Mouse (Mus musculus) embryonic facial prominence, embryonic 15.5 days (tissue): ENCODE measurements around the gene Pank3. TPM values are rescaled to one million over a fixed set of nuclear protein-coding genes. Genes with fewer than 3 reads are reported as not detected.
A peak's percentile ranks its signal among the peaks of the same experiment; 100 is the strongest.

Experiments
- ATAC-seq: fragments of 200-750 bp; cut with Nextera tagmentation; 2 replicates; pipeline ENCODE4 v1.8.0; 2017; ENCODE audit warnings: low read depth, moderate TSS enrichment; ENCODE audit not compliant: insufficient number of reproducible peaks, low FRiP score, low TSS enrichment
- H3K27ac ChIP-seq: fragments of 300-500 bp; sonication (generic); replicated peaks from 2 replicates; pipeline ENCODE4 v1.5.1; 2015; ENCODE audit warnings: mild to moderate bottlenecking, inconsistent platforms
- H3K27me3 ChIP-seq: fragments of 300-500 bp; sonication (generic); 2 replicates; pipeline ENCODE4 v1.6.1; 2015; ENCODE audit warnings: inconsistent platforms
- H3K36me3 ChIP-seq: fragments of 300-500 bp; sonication (generic); 2 replicates; pipeline ENCODE4 v1.6.1; 2015; ENCODE audit warnings: mild to moderate bottlenecking, inconsistent platforms
- H3K4me1 ChIP-seq: fragments of 300-500 bp; sonication (generic); 2 replicates; pipeline ENCODE4 v1.6.1; 2015; ENCODE audit warnings: inconsistent platforms
- H3K4me2 ChIP-seq: fragments of 300-500 bp; sonication (generic); replicated peaks from 2 replicates; pipeline ENCODE4 v1.6.1; 2015; ENCODE audit warnings: mild to moderate bottlenecking, inconsistent platforms
- H3K4me3 ChIP-seq: fragments of 300-500 bp; sonication (generic); replicated peaks from 2 replicates; pipeline ENCODE4 v1.5.1; 2015; ENCODE audit warnings: mild to moderate bottlenecking, inconsistent platforms
- H3K9ac ChIP-seq: fragments of 300-500 bp; sonication (generic); 2 replicates; pipeline ENCODE4 v1.6.1; 2015; ENCODE audit warnings: inconsistent platforms
- H3K9me3 ChIP-seq: fragments of 300-500 bp; sonication (generic); replicated peaks from 2 replicates; pipeline ENCODE4 v1.6.1; 2016; ENCODE audit warnings: inconsistent platforms
- WGBS: fragments of 180-500 bp; shearing (Covaris S2); methylation state at CpG from one replicate; pipeline ENCODE4 v1.1.7; 2015; 5-methylcytosine and 5-hydroxymethylcytosine counted together
- polyA plus RNA-seq: library from polyadenylated mRNA; unstranded; fragments of >200 nt; fragmentation: Nextera tagmentation; extraction: Ambion mirVana; gene quantifications from 2 replicates; pipeline ENCODE4 v1.2.1, GENCODE M21; 2015

Gene Pank3
- polyA plus RNA-seq: 13.1 and 14.5 TPM in 2 replicates

DNA sequence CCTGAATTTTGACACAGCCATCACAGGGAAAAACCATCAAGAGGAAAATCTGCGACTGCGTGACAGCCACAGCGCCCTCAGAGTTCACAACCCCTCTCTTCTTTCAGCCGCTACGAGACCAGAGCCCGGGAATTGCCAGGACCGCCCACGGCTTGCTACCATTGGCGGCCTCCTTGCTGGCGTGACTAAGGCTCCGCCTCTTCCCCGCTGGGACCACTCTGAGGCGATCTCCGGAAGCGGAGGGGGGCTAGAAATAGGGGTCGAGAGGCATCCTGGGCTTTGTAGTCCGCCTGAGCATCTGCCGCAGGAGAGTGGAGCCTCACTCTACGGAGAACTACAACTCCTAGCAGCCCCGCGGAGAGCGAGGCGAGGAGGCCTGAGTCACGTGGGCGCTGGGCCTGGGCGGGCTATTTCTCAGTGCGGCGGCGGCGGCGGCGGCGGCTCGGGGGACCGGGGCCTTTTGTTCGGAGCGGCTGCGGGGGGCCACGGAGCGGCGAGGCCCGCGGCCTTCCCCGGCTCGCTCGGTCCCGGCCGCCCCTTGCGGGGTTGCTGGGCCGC lies at the start of gene Pank3:
Pank3 (plus strand) TSS at position 297 of the 558 bp plus-strand sequence.
- Histone ChIP-seq H3K4me1 (peaks cover 15% of the 10 kb centered on the region), H3K36me3 (no peaks in the 10 kb centered on the region), H3K9me3 (no peaks in the 10 kb centered on the region), H3K9ac (peak within 1 kb of the TSS; percentile 92), H3K27ac (peak within 1 kb of the TSS; percentile 93), H3K27me3 (no peaks in the 10 kb centered on the region), H3K4me2 (peak within 1 kb of the TSS; percentile 56), H3K4me3 (peak within 1 kb of the TSS; percentile 94)
- WGBS: under 1% methylated on average over 50 of the region's 50 CpGs
- peak; percentile 100 for ATAC-seq

GRCm38 (mm10) chr11:35723876-35724275 lies 45.4 kb upstream of the Pank3 start:
- WGBS: 82% methylated on average over 5 of the region's 5 CpGs
- Histone ChIP-seq H3K4me2 (no peak overlapping the region), H3K36me3 (no peaks in the 10 kb centered on the region), H3K27me3 (no peaks in the 10 kb centered on the region), H3K4me3 (no peak overlapping the region), H3K4me1 (no peaks in the 10 kb centered on the region), H3K27ac (no peak overlapping the region), H3K9ac (no peak overlapping the region), H3K9me3 (no peaks in the 10 kb centered on the region)
- ATAC-seq: no peak

GRCm38 (mm10) chr11:35726341-35726846 lies 42.9 kb upstream of the Pank3 start:
- 49% methylated on average over 8 of the region's 8 CpGs for WGBS

GRCm38 (mm10) chr11:35728200-35728599 lies 41.1 kb upstream of the Pank3 start:
- Histone ChIP-seq H3K27me3 (no peaks in the 10 kb centered on the region), H3K4me2 (no peak overlapping the region), H3K36me3 (no peaks in the 10 kb centered on the region), H3K4me1 (no peaks in the 10 kb centered on the region; the same call in 1 of the 2 replicates), H3K4me3 (no peak overlapping the region), H3K9me3 (no peaks in the 10 kb centered on the region), H3K27ac (no peak overlapping the region), H3K9ac (no peak overlapping the region)
- 87% methylated on average over 1 of the region's 1 CpGs for WGBS
- ATAC-seq: no peak

More at GRCm38 (mm10) chr11:35726341-35726846, 42.9 kb upstream of the Pank3 start:
- Histone ChIP-seq H3K36me3 (no peaks in the 10 kb centered on the region), H3K27me3 (no peaks in the 10 kb centered on the region), H3K4me1 (no peaks in the 10 kb centered on the region; the same call in 1 of the 2 replicates), H3K27ac (no peak overlapping the region), H3K9me3 (no peaks in the 10 kb centered on the region), H3K9ac (no peak overlapping the region), H3K4me2 (no peak overlapping the region), H3K4me3 (no peak overlapping the region)
- ATAC-seq: no peak

DNA sequence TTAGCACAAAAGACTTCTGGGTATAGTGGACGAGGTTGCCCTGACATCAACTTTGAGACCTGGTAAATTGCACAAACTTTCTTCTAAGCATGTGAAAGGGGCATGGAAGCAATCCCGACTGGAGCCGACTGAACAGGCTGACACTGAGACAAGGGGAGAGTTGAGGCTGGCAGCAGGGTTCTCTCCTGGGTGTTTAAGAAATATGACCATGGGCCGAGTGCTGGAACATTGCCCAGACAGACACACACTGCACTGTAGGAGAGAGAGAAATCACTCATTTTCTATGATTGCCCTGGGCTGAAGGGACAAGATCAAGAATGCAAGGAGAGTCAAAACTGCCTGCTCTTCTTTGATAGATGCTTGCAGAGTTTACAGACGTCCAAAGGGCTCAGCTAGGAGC lies 40.1 kb upstream of the Pank3 start:
- no peak for ATAC-seq
- WGBS: 28% methylated on average over 5 of the region's 5 CpGs
- H3K9ac ChIP-seq: no peak overlapping the region
- no peak overlapping the region for H3K4me3 ChIP-seq
- no peaks in the 10 kb centered on the region for H3K9me3 ChIP-seq
- no peaks in the 10 kb centered on the region; the same call in 1 of the 2 replicates for H3K4me1 ChIP-seq
- no peaks in the 10 kb centered on the region for H3K36me3 ChIP-seq
- no peak overlapping the region for H3K4me2 ChIP-seq
- H3K27ac ChIP-seq: no peak overlapping the region
- H3K27me3 ChIP-seq: no peaks in the 10 kb centered on the region

DNA sequence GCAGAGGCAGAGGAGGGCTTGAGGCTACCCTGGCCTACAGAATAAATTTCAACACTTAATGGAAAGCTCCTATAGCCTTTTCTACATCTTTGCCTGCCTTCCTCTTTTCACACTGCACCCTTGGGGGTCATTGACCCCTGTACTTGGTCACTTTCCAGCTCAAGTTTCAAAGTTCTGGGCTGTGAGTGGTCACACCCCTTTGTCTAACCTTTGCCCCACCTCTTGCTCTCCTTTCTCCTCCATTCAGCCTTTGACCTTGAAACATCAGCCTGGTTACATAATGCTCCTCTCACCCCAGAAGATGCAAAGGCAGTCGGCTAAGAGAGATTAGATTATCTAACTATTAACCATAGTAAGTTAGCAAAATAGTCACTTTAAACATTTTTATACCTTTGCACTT lies 36.9 kb upstream of the Pank3 start:
- H3K27me3 ChIP-seq: no peaks in the 10 kb centered on the region
- no peak overlapping the region for H3K9ac ChIP-seq
- H3K27ac ChIP-seq: no peak overlapping the region
- no peaks in the 10 kb centered on the region for H3K9me3 ChIP-seq
- H3K4me2 ChIP-seq: no peak overlapping the region
- H3K4me3 ChIP-seq: no peak overlapping the region
- ATAC-seq: no peak
- no peaks in the 10 kb centered on the region for H3K36me3 ChIP-seq
- no peaks in the 10 kb centered on the region; the same call in 1 of the 2 replicates for H3K4me1 ChIP-seq
- WGBS: 48% methylated on average over 1 of the region's 1 CpGs

GRCm38 (mm10) chr11:35736817-35737216 lies 32.5 kb upstream of the Pank3 start:
- Histone ChIP-seq H3K4me2 (no peak overlapping the region), H3K9me3 (no peaks in the 10 kb centered on the region), H3K4me3 (no peak overlapping the region), H3K9ac (no peak overlapping the region), H3K4me1 (0 out of 2 replicates have a peak, but pooled peaks cover 5% of the 10 kb centered on the region), H3K27me3 (no peaks in the 10 kb centered on the region), H3K27ac (no peak overlapping the region), H3K36me3 (no peaks in the 10 kb centered on the region)
- ATAC-seq: no peak
- 64% methylated on average over 2 of the region's 2 CpGs for WGBS

- H3K27ac ChIP-seq: no peak overlapping the region
- 0 out of 2 replicates have a peak, but pooled peaks cover 5% of the 10 kb centered on the region for H3K4me1 ChIP-seq
- WGBS: 86% methylated on average over 2 of the region's 2 CpGs
- no peaks in the 10 kb centered on the region for H3K9me3 ChIP-seq
- no peaks in the 10 kb centered on the region for H3K27me3 ChIP-seq
- no peak overlapping the region for H3K9ac ChIP-seq
- no peaks in the 10 kb centered on the region for H3K36me3 ChIP-seq
- no peak for ATAC-seq
- H3K4me2 ChIP-seq: no peak overlapping the region
- H3K4me3 ChIP-seq: no peak overlapping the region
These were observed 32.0 kb upstream of the Pank3 start for GRCm38 (mm10) chr11:35737262-35737661.

DNA sequence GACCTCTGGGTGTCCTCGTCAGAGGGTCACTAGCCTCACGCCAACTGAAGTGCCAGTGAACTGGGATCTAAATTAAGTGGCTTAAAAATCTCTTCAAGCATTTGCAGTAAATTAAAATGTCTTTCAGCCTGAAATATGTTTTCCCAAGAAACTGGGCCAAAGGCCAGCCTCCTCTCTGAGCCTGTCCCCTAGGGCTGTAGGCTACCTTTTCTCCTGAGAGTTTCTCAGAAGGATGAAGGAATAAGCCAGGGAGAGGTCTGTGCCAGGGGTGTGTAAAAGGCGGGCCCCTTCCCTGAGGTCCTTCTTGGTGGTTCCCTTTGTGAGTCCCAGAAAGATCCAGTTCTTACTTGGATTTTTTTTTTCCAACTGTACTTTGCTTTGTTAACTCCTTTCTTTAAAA lies 31.2 kb upstream of the Pank3 start:
- Histone ChIP-seq H3K4me1 (0 out of 2 replicates have a peak, but pooled peaks cover 5% of the 10 kb centered on the region), H3K9ac (no peak overlapping the region), H3K27me3 (no peaks in the 10 kb centered on the region), H3K36me3 (no peaks in the 10 kb centered on the region), H3K4me3 (no peak overlapping the region), H3K27ac (no peak overlapping the region), H3K4me2 (no peak overlapping the region), H3K9me3 (no peaks in the 10 kb centered on the region)
- ATAC-seq: no peak
- 59% methylated on average over 3 of the region's 3 CpGs for WGBS

DNA sequence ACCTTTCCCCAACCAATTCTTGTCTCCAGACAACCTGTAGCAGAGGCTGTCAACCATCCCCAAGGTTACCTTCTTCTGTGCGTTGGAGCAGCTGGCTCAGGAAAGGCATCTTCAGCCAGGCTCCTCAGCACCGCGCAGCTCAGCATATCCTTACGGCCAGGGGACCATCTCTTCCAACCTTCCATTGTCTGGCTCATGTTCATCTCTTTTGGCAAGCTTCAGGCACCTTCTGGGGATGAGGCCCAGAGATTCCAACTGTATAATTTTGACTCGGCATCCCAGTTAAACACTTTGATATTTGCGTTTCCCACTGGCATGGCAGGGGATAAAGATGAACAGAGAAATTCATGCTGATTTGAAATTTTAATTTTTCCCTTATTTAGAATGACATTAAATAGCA lies 25.7 kb upstream of the Pank3 start:
- Histone ChIP-seq H3K4me3 (no peak overlapping the region), H3K9me3 (0 out of 2 replicates have a peak, but pooled peaks cover 2% of the 10 kb centered on the region), H3K4me2 (no peak overlapping the region), H3K4me1 (no peaks in the 10 kb centered on the region), H3K27ac (no peak overlapping the region), H3K27me3 (no peaks in the 10 kb centered on the region), H3K36me3 (no peaks in the 10 kb centered on the region), H3K9ac (no peak overlapping the region)
- ATAC-seq: no peak
- 87% methylated on average over 6 of the region's 6 CpGs for WGBS

GRCm38 (mm10) chr11:35744571-35744970 lies 24.7 kb upstream of the Pank3 start:
- Histone ChIP-seq H3K36me3 (no peaks in the 10 kb centered on the region), H3K9ac (no peak overlapping the region), H3K27me3 (no peaks in the 10 kb centered on the region), H3K4me3 (no peak overlapping the region), H3K27ac (no peak overlapping the region), H3K4me2 (no peak overlapping the region), H3K4me1 (no peaks in the 10 kb centered on the region), H3K9me3 (0 out of 2 replicates have a peak, but pooled peaks cover 2% of the 10 kb centered on the region)
- no peak for ATAC-seq
- 85% methylated on average over 6 of the region's 6 CpGs for WGBS

- Histone ChIP-seq H3K9ac (no peak overlapping the region), H3K9me3 (no peaks in the 10 kb centered on the region), H3K27ac (no peak overlapping the region), H3K27me3 (no peaks in the 10 kb centered on the region), H3K36me3 (no peaks in the 10 kb centered on the region), H3K4me3 (no peak overlapping the region), H3K4me2 (no peak overlapping the region), H3K4me1 (0 out of 2 replicates have a peak, but pooled peaks cover 4% of the 10 kb centered on the region)
- ATAC-seq: no peak
- 54% methylated on average over 8 of the region's 8 CpGs for WGBS
These were observed 18.7 kb upstream of the Pank3 start for GRCm38 (mm10) chr11:35750578-35750977.
